ENCODE assay signal across 10 mouse cellular contexts in the genomic region with DNA sequence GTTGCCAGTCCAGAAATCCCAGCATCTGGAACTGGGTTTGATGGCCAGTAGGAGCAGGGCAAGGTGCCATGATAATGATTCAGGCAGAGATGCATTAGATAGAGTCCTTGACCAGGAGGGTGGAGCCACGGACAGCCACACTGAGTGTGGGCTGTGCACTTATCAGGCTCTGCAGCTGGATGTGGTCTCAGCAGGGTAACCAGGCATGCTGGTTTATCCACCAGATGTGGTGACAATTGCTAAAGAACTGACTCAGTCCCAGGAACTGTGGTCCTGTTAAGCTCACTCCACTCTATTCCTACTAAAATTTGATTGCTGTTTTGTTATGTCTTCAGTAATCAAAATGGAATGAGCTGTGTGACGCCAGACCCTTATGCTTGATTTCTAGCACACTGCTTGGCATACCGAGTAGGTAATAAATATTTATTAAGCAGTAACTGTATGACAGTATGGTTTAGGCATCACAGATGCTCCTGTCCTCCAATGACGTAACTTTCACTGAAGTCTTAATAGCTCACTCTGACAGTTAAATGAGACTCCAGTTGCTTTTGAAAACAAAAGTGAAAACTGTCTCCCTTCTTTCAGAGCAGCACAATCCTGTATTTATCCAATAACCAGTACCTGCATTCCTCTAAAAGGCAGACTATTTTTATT. TPM values are rescaled to one million over a fixed set of nuclear protein-coding genes. Genes with fewer than 3 reads are reported as not detected.
A peak's percentile ranks its signal among the peaks of the same experiment; 100 is the strongest.
DNase-seq lines count a peak whose midpoint lies in the region; ATAC-seq lines count a peak whose summit lies in the region.
"Had no signal": no experiment of that assay in that cellular context is flagged by ENCODE, and none has a peak within 500 bp of the region (broad histone marks: within the 10 kb centered on the region; RNA-seq: fewer than 3 reads in every experiment).

No protein-coding gene starts in this region.

- H3K4me3 ChIP-seq in heart, embryonic 10.5 days, result no peak overlapping the region
- H3K4me3 ChIP-seq in liver, embryonic 12.5 days, result no peak overlapping the region

- H3K9me3 ChIP-seq in heart, embryonic 10.5 days, result no peaks in the 10 kb centered on the region
- no peaks in the 10 kb centered on the region for H3K9me3 ChIP-seq in liver, embryonic 12.5 days (replicated peaks)

- H3K9ac ChIP-seq in liver, embryonic 12.5 days, result peak overlapping the region; percentile 27; the same call in 1 of the 2 replicates

- peak overlapping the region; percentile 53; the same call in 1 of the 2 replicates for H3K27ac ChIP-seq in heart, embryonic 10.5 days
- H3K27ac ChIP-seq in liver, embryonic 12.5 days, result no peak overlapping the region

- ATAC-seq in liver, embryonic 12.5 days, result peak; percentile 89
- no peak for ATAC-seq in frontal cortex, adult (ENCODE audit: low TSS enrichment)

- WGBS in heart, embryonic 10.5 days, result 51% methylated on average over 4 of the region's 4 CpGs
- 26% methylated on average over 4 of the region's 4 CpGs for whole genome bisulfite sequencing in liver, embryonic 12.5 days (ENCODE audit: insufficient replicate concordance)

- no peaks in the 10 kb centered on the region for H3K36me3 ChIP-seq in heart, embryonic 10.5 days
- no peaks in the 10 kb centered on the region for H3K36me3 ChIP-seq in liver, embryonic 12.5 days

- peak; percentile 84 for DNase-seq in heart, embryonic 10.5 days (ENCODE audit: low spot score)
- DNase-seq in heart, adult 9 months (ENCODE audit: low spot score in 2 of 2), result no peak
- peak; percentile 97 for DNase-seq in 3T3-L1 (ENCODE audit: low read depth, low spot score)
- DNase-seq in adrenal gland, postnatal 25 days, result peak; percentile 63
- DNase-seq in cerebellum, adult 9-11 months, result no peak
- no peak for DNase-seq in right cerebral cortex, postnatal 25 days
- DNase-seq: cerebellum, postnatal 25 days had no signal

- peak overlapping the region; percentile 26 for H3K4me2 ChIP-seq in liver, embryonic 12.5 days

- no peaks in the 10 kb centered on the region; the same call in 1 of the 2 replicates for H3K27me3 ChIP-seq in heart, embryonic 10.5 days (ENCODE audit: insufficient read depth, poor library complexity, severe bottlenecking)
- peaks cover 34% of the 10 kb centered on the region for H3K27me3 ChIP-seq in liver, embryonic 12.5 days (replicated peaks)

- H3K4me1 ChIP-seq in heart, embryonic 10.5 days, result peaks cover 46% of the 10 kb centered on the region
- H3K4me1 ChIP-seq in liver, embryonic 12.5 days, result peaks cover 34% of the 10 kb centered on the region

RNA-seq across cellular contexts. Expression of a gene that starts 5.2 kb away (rescaled TPM):
- polyA plus RNA-seq in heart, embryonic 10.5 days (2016; fragmentation: Nextera tagmentation; extraction: Ambion mirVana), result 48.0 and 48.9 TPM in 2 replicates
- 64.7 and 73.0 TPM in 2 replicates for total RNA-seq in adrenal gland, postnatal 25 days (2021)
- 8.6 and 8.8 TPM in 2 replicates for polyA plus RNA-seq in liver, embryonic 12.5 days (2016; fragmentation: Nextera tagmentation; extraction: Ambion mirVana)

RNA-seq across cellular contexts. Expression of a gene that starts 14.3 kb away (rescaled TPM):
- not detected in 2 replicates for polyA plus RNA-seq in heart, embryonic 10.5 days (2016; fragmentation: Nextera tagmentation; extraction: Ambion mirVana)
- not detected in 2 replicates for total RNA-seq in adrenal gland, postnatal 25 days (2021)
- not detected in 2 replicates for polyA plus RNA-seq in liver, embryonic 12.5 days (2016; fragmentation: Nextera tagmentation; extraction: Ambion mirVana)
- total RNA-seq: layer of hippocampus, adult 18-20 months had no signal

Comparison
In these comparisons a context has a peak if more than half of its experiments do, and no peak if none do; other contexts are left out.
1. DNase-seq: peak in heart, embryonic 10.5 days (single experiment), 3T3-L1 (single experiment) and adrenal gland, postnatal 25 days (single experiment); none in heart, adult 9 months (0 of 2), cerebellum, adult 9-11 months (single experiment) and right cerebral cortex, postnatal 25 days (single experiment).